ENCODE assay signal across 10 mouse cellular contexts in genomic region chr6:38698233-38698889, GRCm38 (mm10). TPM values are rescaled to one million over a fixed set of nuclear protein-coding genes. Genes with fewer than 3 reads are reported as not detected.
DNase-seq lines count a peak whose midpoint lies in the region; ATAC-seq lines count a peak whose summit lies in the region.
"Had no signal": no experiment of that assay in that cellular context is flagged by ENCODE, and none has a peak within 500 bp of the region (broad histone marks: within the 10 kb centered on the region; RNA-seq: fewer than 3 reads in every experiment).

No protein-coding gene starts in this region.

- peaks cover 85% of the 10 kb centered on the region for H3K36me3 ChIP-seq in kidney, embryonic 15.5 days
- peaks cover 83% of the 10 kb centered on the region for H3K36me3 ChIP-seq in midbrain, embryonic 13.5 days
- peaks cover 33% of the 10 kb centered on the region for H3K36me3 ChIP-seq in midbrain, embryonic 15.5 days (replicated peaks)
- H3K36me3 ChIP-seq in forebrain, embryonic 16.5 days (ENCODE audit: control insufficient read depth, insufficient read depth) = peaks cover 22% of the 10 kb centered on the region
- peaks cover 57% of the 10 kb centered on the region for H3K36me3 ChIP-seq in stomach, embryonic 14.5 days (ENCODE audit: control insufficient read depth, insufficient read depth, low read length)
- peaks cover 94% of the 10 kb centered on the region for H3K36me3 ChIP-seq in hindbrain, embryonic 10.5 days

- H3K4me1 ChIP-seq in kidney, embryonic 15.5 days = peaks cover 5% of the 10 kb centered on the region; the same call in 1 of the 2 replicates
- H3K4me1 ChIP-seq in midbrain, embryonic 13.5 days (replicated peaks) = peaks cover 9% of the 10 kb centered on the region; the same call in 1 of the 2 replicates
- no peaks in the 10 kb centered on the region for H3K4me1 ChIP-seq in midbrain, embryonic 15.5 days
- no peaks in the 10 kb centered on the region; the same call in none of the 2 replicates for H3K4me1 ChIP-seq in forebrain, embryonic 16.5 days (replicated peaks; ENCODE audit: control insufficient read depth, insufficient read depth, low read length)
- H3K4me1 ChIP-seq in stomach, embryonic 14.5 days (ENCODE audit: control insufficient read depth, insufficient read depth, low read length) = peaks cover 6% of the 10 kb centered on the region; the same call in 1 of the 2 replicates
- H3K4me1 ChIP-seq in hindbrain, embryonic 10.5 days (replicated peaks) = 0 out of 2 replicates have a peak, but pooled peaks cover 4% of the 10 kb centered on the region
- H3K4me1 ChIP-seq: liver, embryonic 15.5 days had no signal

- no peak overlapping the region for H3K27ac ChIP-seq in kidney, embryonic 15.5 days
- no peak overlapping the region for H3K27ac ChIP-seq in midbrain, embryonic 13.5 days
- H3K27ac ChIP-seq in midbrain, embryonic 15.5 days = no peak overlapping the region
- H3K27ac ChIP-seq in forebrain, embryonic 16.5 days (ENCODE audit: low read length) = no peak overlapping the region
- peak overlapping the region; percentile 69; the same call in 1 of the 2 replicates for H3K27ac ChIP-seq in stomach, embryonic 14.5 days (ENCODE audit: low read length)
- H3K27ac ChIP-seq in hindbrain, embryonic 10.5 days = no peak overlapping the region
- H3K27ac ChIP-seq: liver, embryonic 15.5 days had no signal

- no peak overlapping the region for H3K4me2 ChIP-seq in kidney, embryonic 15.5 days
- no peak overlapping the region for H3K4me2 ChIP-seq in midbrain, embryonic 13.5 days (replicated peaks)
- H3K4me2 ChIP-seq in midbrain, embryonic 15.5 days = no peak overlapping the region
- H3K4me2 ChIP-seq in forebrain, embryonic 16.5 days (ENCODE audit: low read length) = no peak overlapping the region
- no peak overlapping the region for H3K4me2 ChIP-seq in stomach, embryonic 14.5 days (replicated peaks; ENCODE audit: low read depth, low read length)
- H3K4me2 ChIP-seq: liver, embryonic 15.5 days had no signal

- DNase-seq in kidney, adult 11 months = no peak
- DNase-seq in hindbrain, embryonic 10.5 days (ENCODE audit: low spot score) = no peak
- DNase-seq in gastrocnemius, postnatal 25 days = no peak
- DNase-seq: cerebellum, adult 8-10 months had no signal

- no peaks in the 10 kb centered on the region for H3K27me3 ChIP-seq in kidney, embryonic 15.5 days
- no peaks in the 10 kb centered on the region for H3K27me3 ChIP-seq in midbrain, embryonic 13.5 days
- H3K27me3 ChIP-seq in midbrain, embryonic 15.5 days (replicated peaks) = no peaks in the 10 kb centered on the region
- no peaks in the 10 kb centered on the region for H3K27me3 ChIP-seq in forebrain, embryonic 16.5 days (replicated peaks; ENCODE audit: control insufficient read depth, insufficient read depth, low read length)
- H3K27me3 ChIP-seq in stomach, embryonic 14.5 days (ENCODE audit: control insufficient read depth, insufficient read depth, low read length) = no peaks in the 10 kb centered on the region
- no peaks in the 10 kb centered on the region for H3K27me3 ChIP-seq in hindbrain, embryonic 10.5 days (ENCODE audit: insufficient read depth, poor library complexity, severe bottlenecking)
- H3K27me3 ChIP-seq: liver, embryonic 15.5 days had no signal

- ATAC-seq in kidney, embryonic 15.5 days (replicated peaks; ENCODE audit: low FRiP score) = peak; percentile 38; the same call in 1 of the 2 replicates
- 0 out of 2 replicates have a peak, but pooled peaks have one; percentile 46 for ATAC-seq in midbrain, embryonic 13.5 days
- ATAC-seq in midbrain, embryonic 15.5 days (replicated peaks) = no peak
- peak; percentile 29; the same call in 1 of the 2 replicates for ATAC-seq in forebrain, embryonic 16.5 days
- peak; percentile 50; the same call in 1 of the 2 replicates for ATAC-seq in stomach, embryonic 14.5 days (ENCODE audit: insufficient number of reproducible peaks, insufficient read depth, low FRiP score, low read depth)

- WGBS in kidney, embryonic 15.5 days = 88% methylated on average over 18 of the region's 18 CpGs
- WGBS in midbrain, embryonic 13.5 days = 95% methylated on average over 18 of the region's 18 CpGs
- WGBS in midbrain, embryonic 15.5 days = 96% methylated on average over 18 of the region's 18 CpGs
- WGBS in forebrain, embryonic 16.5 days = 89% methylated on average over 18 of the region's 18 CpGs
- WGBS in stomach, embryonic 14.5 days = 68% methylated on average over 18 of the region's 18 CpGs
- WGBS in hindbrain, embryonic 10.5 days = 96% methylated on average over 18 of the region's 18 CpGs

- no peak overlapping the region for H3K9ac ChIP-seq in kidney, embryonic 15.5 days
- no peak overlapping the region for H3K9ac ChIP-seq in midbrain, embryonic 13.5 days (replicated peaks)
- no peak overlapping the region for H3K9ac ChIP-seq in midbrain, embryonic 15.5 days
- no peak overlapping the region for H3K9ac ChIP-seq in forebrain, embryonic 16.5 days (replicated peaks; ENCODE audit: low read depth, low read length)
- H3K9ac ChIP-seq in stomach, embryonic 14.5 days (replicated peaks; ENCODE audit: low read depth, low read length) = no peak overlapping the region
- H3K9ac ChIP-seq: liver, embryonic 15.5 days had no signal

- no peaks in the 10 kb centered on the region for H3K9me3 ChIP-seq in kidney, embryonic 15.5 days (replicated peaks)
- no peaks in the 10 kb centered on the region for H3K9me3 ChIP-seq in midbrain, embryonic 13.5 days
- H3K9me3 ChIP-seq in midbrain, embryonic 15.5 days = no peaks in the 10 kb centered on the region
- H3K9me3 ChIP-seq in forebrain, embryonic 16.5 days (ENCODE audit: control insufficient read depth, low read length) = no peaks in the 10 kb centered on the region
- no peaks in the 10 kb centered on the region for H3K9me3 ChIP-seq in stomach, embryonic 14.5 days (ENCODE audit: control insufficient read depth, low read depth, low read length)
- H3K9me3 ChIP-seq in hindbrain, embryonic 10.5 days = no peaks in the 10 kb centered on the region
- H3K9me3 ChIP-seq: liver, embryonic 15.5 days had no signal

- H3K4me3 ChIP-seq in kidney, embryonic 15.5 days (replicated peaks) = no peak overlapping the region
- no peak overlapping the region for H3K4me3 ChIP-seq in midbrain, embryonic 13.5 days (replicated peaks)
- H3K4me3 ChIP-seq in midbrain, embryonic 15.5 days = no peak overlapping the region
- H3K4me3 ChIP-seq in forebrain, embryonic 16.5 days (replicated peaks; ENCODE audit: low read length) = no peak overlapping the region
- H3K4me3 ChIP-seq in stomach, embryonic 14.5 days (ENCODE audit: low read depth, low read length) = no peak overlapping the region
- no peak overlapping the region for H3K4me3 ChIP-seq in hindbrain, embryonic 10.5 days
- H3K4me3 ChIP-seq: liver, embryonic 15.5 days had no signal

RNA-seq across cellular contexts. Expression of gene Clec2l, which starts 35.5 kb away (rescaled TPM):
- 1.1 TPM in 2 replicates for polyA plus RNA-seq in kidney, embryonic 15.5 days (2015; fragmentation: Nextera tagmentation; extraction: Ambion mirVana)
- 5.6 and 6.2 TPM in 2 replicates for polyA plus RNA-seq in midbrain, embryonic 13.5 days (2015; fragmentation: Nextera tagmentation; extraction: Ambion mirVana)
- 28.9 and 34.0 TPM in 2 replicates for polyA plus RNA-seq in midbrain, embryonic 15.5 days (2015; fragmentation: Nextera tagmentation; extraction: Ambion mirVana)
- polyA plus RNA-seq in forebrain, embryonic 16.5 days (2015; fragmentation: Nextera tagmentation; extraction: Ambion mirVana) = 7.8 and 10.9 TPM in 2 replicates
- polyA plus RNA-seq in stomach, embryonic 14.5 days (2014; fragmentation: Nextera tagmentation; extraction: Ambion mirVana) = 1.8 and 1.9 TPM in 2 replicates
- polyA plus RNA-seq in hindbrain, embryonic 10.5 days (2016; fragmentation: Nextera tagmentation; extraction: Ambion mirVana) = 1.1 and 1.7 TPM in 2 replicates
- total RNA-seq in gastrocnemius, postnatal 25 days (2021) = under 1 TPM; 0.19 to 0.64 TPM
